Mouse (Mus musculus) right cerebral cortex, adult 18-20 months (tissue): ENCODE data around the gene Mrps35.

Experiments used
- DNase-seq: peaks from one replicate; pipeline ENCODE4 v3.0.0; 2022; ENCODE audit warnings: mixed read lengths

Mrps35 gene

DNA sequence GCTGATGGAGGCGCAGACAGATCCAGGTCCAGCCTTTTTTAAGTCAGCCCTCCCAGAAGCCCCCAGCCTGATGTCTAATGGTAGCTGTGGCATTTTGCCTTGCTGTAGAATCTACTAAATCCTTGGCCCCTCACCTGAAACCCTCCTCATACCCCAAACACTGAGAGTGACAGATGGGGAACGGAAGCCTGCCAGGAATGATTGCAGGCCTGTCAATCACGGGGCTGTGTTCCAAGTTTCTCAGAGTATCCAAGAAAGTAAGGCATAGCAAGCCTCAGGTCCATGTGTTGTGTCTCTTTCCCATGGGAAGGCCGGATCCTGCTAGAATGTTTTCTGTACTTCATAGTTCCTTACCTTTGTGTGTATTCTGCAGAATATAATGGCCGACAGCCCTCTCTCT is 47.6 kb downstream of the Mrps35 start:
- DNase-seq: no peak

DNA sequence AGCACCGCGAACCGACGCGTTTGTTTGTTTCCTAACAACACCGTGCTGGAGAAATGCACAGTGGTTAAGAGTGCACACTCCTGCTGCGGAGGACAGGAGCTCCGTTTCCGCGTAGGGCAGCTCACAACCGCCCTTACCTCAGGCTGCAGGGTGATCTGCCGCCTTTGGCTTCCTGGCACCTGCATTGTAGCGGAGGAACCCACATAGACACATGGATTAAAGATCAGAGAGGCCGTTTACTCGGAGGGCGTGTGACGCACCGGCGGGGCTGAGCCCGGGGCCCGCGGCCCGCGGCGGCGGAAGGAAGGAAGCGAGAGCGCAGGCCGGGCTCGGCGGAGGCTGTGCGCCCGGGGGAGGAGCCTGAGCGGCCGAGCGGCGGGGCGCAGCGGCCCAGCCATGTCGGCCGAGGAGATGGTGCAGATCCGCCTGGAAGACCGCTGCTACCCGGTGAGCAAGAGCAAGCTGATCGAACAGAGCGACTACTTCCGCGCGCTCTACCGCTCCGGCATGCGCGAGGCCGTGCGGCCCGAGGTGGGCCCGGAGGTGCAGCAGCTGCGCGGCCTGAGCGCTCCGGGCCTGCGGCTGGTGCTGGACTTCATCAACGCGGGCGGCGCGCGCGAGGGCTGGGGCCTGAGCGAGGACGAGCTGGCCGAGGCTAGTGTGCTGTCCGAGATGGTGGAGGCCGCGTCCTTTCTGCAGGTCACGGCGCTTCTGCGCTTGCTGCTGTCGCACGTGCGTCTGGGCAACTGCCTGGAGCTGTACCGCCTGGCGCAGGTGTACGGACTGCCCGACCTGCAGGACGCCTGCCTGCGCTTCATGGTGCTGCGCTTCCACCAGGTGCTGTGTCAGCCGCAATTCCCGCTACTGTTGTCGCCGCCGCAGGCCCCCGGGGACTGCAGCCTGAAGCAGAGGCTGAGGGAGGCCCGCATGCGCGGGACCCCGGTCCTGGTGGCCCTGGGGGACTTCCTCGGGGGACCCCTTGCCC is 48.9 kb downstream of the Mrps35 start, which contains the start of gene Klhl42:
Gene Klhl42 (plus strand): TSS at position 244 of the 985 bp plus-strand sequence.
- DNase-seq: peak; percentile 75

DNA sequence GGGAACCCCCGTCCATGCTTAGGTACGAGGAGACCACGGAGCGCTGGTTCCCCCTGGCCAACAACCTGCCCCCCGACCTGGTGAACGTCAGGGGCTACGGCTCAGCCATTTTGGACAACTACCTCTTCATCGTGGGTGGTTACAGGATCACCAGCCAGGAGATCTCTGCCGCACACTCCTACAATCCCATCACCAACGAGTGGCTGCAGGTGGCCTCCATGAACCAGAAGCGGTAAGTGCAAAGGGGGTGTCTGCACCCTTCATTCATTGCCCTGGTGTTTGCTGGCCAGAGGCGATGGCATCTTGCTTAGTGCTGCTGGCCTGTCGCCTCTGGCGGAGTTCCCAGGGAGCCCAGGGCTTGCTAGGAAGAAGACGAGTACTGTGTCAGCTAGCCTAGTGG is 49.6 kb downstream of the Mrps35 start:
- peak; percentile 43 for DNase-seq

DNA sequence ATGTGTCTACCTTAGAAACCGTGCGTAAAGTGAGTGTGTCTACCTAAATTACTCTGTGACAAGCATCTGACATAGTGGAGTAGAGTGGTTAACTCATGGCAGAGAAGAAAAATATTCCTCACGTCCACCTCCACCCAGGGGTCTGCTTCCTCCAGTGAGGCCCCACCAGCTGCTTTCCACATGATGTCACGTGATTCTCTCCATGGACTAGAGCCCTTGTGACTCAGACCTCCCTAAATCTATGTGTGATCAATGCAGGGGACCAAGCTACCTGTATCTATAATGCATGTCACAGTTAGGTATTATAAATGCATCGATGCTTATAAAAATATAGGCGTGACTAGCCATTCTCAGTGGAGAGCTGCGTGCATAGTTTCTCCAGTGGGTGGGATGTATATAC is 52.2 kb downstream of the Mrps35 start:
- no peak for DNase-seq

DNA sequence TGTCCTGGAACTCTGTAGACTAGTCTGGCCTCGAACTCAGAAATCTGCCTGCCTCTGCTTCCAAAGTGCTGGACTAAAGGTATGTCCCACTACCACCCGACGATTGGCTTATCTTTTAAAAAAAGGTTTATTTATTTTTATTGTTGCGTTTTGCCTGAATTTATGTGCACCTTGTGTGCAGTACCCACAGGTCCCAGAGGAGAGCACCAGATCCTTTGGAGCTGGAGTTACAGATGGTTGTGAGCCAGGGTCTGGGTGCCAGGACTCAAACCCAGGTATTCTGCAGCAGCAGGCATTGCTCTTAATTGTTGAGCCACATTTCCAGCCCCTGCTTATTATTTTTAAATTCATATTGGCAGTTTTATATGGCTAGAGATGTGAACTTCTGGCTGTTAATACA is 53.5 kb downstream of the Mrps35 start:
- no peak for DNase-seq

DNA sequence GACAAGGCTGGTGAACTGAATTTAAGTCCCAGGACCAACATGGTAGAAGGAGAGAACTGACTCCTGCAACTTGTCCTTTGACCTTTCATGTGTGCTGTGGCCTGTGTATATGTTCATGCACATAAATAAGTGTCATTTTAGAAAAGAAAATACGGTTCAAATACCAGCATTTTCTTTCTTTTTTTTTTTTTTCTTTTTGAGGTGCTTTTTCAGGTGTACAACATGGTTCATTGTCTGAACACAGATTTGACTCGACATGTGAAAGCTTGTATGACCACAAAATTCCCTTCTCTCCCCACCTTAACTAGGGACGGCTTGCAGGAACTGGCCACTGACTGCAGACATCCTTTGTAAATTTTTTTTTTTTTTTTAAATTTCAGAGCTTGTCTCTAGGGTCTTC is 54.4 kb downstream of the Mrps35 start:
- DNase-seq: no peak

DNA sequence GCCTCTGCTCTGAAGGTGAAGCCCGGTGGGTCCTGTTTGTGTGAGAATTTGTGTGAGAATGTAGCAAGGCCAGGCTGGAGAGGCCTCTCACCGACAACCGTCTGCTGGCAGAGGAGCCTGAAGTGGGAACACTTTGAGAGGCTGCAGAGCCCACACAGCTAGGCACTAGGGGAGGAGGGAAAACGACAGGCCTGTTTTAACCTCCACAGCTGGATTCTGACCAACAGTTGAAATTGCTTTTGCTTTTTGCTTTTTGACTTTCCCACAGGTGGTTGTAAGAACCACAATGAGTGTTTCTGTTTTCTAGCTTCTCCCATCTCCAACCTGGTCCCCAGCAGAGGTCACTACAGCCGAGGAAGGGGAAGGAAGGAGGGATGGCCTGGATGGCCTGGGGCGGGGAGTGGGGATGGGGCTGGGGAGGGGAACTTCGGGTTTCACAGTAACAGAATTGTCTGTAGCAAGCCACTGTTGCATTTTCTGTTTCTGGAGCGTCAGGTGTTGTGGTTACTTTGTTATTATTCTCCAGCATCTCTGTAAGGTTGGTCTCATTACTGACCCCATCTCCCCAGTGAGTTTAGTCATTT is 54.9 kb downstream of the Mrps35 start:
- DNase-seq: no peak

DNA sequence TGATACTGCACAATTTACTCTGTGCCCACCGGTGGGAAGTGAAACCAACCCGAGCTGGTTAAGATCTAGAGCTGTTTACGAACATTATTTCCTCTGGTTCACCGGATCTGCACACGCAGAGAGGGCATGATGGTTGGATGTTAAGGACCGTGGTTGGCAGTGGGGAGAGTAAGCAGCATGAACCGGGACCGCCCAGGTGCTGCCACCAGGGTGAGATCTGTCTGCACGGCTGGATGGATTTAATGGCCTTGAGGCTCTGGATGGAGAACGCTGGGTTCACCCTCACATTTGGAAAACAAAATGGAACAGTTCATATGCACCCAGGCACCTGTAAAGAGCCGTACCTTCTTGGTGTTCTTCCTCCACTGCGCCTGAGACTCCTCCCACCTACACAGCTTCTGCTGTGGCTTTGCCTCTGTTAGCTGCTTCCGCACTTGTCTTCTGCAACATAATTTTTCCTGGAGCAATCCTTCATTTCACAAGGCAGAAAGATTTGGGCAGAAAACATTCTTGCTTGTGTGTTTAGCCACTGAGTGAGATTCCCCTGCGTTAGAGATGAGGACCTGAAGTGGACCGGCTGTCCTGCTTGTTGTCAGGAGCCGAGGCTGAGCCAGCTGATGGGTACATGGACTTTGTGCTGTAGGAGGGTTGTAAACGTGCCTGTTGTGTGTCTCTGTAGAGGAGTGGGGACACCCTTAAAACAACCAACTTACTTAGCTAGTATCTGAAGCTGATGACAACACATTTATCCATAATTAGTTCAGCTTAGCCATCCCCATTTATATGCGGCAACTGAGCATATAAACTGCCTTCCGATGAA is 57.1 kb downstream of the Mrps35 start:
- DNase-seq: no peak

DNA sequence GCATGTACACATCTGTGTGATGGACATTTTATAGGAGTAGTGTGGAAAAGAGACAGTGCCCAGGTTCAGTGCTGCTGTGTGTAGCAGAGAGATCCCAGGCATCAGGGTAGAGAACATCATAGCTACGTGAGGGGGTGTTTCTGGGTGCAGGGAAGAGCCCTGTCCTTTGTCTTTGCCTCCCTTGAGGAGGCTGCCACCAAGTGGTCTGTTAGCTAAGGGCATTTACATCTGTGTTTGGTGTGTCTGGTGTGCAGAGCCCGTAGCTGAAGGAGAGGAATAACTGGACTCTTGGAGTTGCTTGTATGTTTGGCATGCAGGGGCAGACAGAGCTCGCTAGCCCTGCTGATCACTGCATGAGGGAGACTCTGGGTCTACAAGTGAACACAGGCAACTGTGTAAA is 59.7 kb downstream of the Mrps35 start:
- no peak for DNase-seq

DNA sequence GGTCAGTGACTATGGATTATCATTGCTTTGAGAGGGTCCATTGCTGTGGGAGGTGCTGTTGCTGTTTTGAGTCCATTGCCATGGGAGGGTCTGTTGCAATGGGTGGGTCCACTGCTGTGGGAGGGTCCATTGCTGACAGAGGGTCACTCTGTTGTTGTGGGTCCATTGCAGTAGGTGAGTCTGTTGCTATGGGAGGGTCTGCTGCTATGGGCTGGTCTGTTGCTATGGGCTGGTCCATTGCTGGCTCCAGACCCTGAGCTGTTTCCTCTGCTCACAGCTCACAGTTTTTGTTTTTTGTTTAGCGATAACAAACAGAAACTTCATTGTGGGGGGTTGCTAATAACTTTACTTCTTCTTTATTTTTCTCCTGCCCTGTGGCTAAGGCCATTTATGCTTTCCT is 63.0 kb downstream of the Mrps35 start:
- no peak for DNase-seq

DNA sequence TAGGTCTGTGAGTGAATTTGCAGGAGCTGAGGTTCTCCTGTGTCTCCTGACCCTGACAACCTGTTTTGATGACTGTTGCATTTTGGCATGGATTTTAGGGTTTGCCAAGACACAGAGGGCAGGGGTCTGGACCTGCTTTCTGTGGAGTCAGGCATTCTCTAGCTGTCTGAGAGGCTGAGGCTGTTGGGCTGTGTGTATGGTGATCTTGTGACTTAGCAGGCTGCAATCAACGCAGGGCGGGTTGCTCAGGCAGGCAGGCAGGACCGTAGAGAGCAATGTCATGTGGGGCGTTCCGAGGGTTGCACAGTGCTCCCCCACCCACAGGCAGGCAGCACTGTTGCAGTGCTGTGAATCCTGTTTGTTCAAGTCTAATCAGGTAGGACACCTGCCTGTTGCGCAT is 64.2 kb downstream of the Mrps35 start:
- no peak for DNase-seq

DNA sequence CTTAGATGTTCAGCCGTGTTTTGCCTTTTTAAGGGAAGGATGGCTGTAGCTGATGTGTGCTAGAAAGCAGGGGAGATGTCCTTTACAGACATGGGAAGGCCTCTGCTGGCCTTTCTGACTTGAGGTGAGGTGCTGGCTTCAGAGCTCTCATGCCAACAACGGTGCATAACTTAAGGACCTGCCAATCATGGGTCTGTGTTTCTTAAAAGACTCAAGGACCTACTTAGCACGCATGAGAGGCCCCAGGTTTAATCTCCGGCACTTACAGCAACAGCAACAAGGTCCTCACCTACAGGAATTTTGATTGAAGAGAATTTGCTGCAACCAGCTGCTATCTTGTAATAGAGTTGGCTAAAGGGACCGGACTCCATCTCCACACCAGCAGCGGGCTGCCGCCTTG is 66.7 kb downstream of the Mrps35 start:
- no peak for DNase-seq

DNA sequence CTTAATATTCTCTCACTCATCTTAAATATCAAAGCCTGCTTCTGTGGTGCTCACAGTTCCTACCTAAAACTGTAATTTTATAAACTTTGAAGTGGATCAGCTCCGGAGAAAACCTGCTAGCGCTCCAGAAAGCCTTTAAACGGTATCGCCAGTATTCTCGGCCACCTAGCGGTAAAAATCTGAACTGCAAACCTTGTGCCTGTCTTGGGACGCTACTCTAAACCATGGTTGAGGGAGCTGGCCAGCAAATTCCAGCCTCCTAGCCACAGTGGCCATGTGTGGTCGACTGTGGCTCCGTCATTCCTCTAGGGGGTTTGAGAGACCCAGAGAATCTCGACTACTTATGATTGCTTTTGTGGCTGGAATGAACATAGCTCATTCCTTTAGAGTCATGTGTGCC is 74.0 kb downstream of the Mrps35 start:
- DNase-seq: peak; percentile 77

DNA sequence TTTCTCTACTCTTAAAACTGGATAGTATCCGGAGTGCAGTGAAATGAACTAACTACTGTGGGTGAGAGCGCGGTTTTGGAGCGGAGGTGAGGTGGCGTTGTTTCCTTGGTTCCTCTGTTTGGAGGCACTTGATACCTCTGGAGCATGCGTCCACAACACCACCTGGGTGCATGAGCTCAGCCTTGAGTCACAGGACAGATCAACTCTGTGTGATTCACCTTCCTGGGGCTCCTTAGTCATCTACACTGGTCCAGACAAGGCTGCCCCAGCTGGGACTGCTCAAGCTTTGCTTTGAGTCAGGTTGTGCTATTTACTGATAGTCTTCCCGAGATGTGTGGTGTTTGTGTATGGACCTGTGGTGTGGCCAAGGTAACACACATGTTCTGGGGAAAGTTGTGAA is 75.2 kb downstream of the Mrps35 start:
- DNase-seq: no peak

DNA sequence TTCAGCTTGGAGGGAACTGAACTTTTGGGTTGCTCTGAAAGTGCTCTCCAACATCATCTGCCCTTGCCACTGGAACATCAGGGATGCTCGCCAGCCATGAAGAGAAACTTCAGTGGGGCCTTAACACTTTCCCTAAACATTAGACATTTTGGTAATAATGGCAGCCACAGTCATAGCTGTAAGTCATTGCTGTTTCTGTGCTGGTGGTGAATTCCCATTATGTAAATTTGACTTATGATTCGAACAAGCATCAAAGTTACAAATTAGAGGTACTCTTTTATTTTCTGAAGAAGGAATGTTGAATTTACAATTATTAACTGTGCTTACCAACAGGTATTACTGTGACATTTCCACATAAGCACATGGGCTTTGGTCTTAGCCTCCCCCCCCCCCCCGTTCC is 75.6 kb downstream of the Mrps35 start:
- no peak for DNase-seq

DNA sequence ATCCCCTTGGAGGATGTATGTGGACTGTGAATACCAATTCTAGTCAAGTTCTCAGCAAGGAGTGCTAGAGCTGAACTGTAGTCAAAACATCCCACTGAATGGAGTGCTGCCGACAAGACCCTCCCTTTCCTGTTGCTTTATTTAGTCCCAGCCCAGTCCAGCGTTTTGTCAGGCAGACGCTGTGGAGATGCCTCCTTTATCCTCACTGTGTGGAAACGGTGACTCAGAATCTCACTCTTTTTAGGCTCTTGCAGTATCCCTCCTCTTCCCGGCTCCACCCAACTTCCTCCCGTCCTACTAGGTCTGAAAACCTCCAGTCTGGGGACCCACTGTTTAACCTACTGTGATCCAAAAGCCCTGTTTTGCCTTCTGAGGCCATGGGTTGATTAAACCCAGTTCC is 78.8 kb downstream of the Mrps35 start:
- no peak for DNase-seq
